Mouse (Mus musculus) heart, adult 18-20 months (tissue): ENCODE data around the gene Olfr1419. TPM values are rescaled to one million over a fixed set of nuclear protein-coding genes. Genes with fewer than 3 reads are reported as not detected.
"Not testable (repeated sequence)": the region's sequence is repeated elsewhere in the genome, so short reads cannot be mapped to it uniquely, and the experiment has no call there.

Experiments
- DNase-seq, 2 experiments: peaks; one replicate each; pipeline ENCODE4 v3.0.0; 2021 to 2022; ENCODE audit warnings: mixed read lengths in 1 of 2
- long read RNA-seq, 2 experiments: library from polyadenylated mRNA; stranded (forward); transcript quantifications; one replicate each; pipeline ENCODE4 v2.0.0; 2021
- total RNA-seq, 2 experiments: library from RNA; stranded (reverse); gene quantifications; 2 replicates each; pipeline ENCODE4 v1.2.3; 2021

The Olfr1419 gene
- not detected for total RNA-seq
- long read RNA-seq, experiment 1, result 0 reads
- long read RNA-seq, experiment 2, result 0 reads

DNA sequence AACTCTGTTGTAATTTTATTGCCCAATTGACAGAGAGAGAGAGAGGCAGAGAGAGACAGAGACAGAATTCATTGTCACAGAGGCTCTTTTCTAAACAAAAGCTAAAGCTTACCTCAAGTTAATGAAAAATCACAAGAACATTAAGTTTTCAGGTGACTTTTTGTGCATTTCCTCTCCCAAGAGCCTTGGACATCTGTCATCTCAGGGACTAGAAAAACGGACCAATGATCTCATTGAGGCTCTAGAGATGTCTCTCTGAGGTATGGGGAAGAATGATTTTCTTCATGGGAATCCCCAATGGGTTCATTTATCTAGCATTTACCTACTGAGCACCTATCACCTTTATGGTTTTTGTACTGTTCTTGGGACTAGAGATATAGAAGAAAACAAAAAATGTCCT lies at the start of gene Olfr1419:
Gene Olfr1419, minus strand, starts transcription at position 101 of the 400 bp plus-strand sequence.
- DNase-seq, result no peak

- DNase-seq, result not testable (repeated sequence)
Observed at GRCm38 (mm10) chr19:11922515-11922914, 47.6 kb upstream of the Olfr1419 start.

- no peak for DNase-seq
Observed at GRCm38 (mm10) chr19:11922068-11922467, 47.2 kb upstream of the Olfr1419 start.

GRCm38 (mm10) chr19:11915804-11916203 lies 40.9 kb upstream of the Olfr1419 start:
- peak; percentile 36 to 55 for DNase-seq

- peak; percentile 66 to 71 for DNase-seq
Observed at GRCm38 (mm10) chr19:11912533-11913121, 37.7 kb upstream of the Olfr1419 start.

DNA sequence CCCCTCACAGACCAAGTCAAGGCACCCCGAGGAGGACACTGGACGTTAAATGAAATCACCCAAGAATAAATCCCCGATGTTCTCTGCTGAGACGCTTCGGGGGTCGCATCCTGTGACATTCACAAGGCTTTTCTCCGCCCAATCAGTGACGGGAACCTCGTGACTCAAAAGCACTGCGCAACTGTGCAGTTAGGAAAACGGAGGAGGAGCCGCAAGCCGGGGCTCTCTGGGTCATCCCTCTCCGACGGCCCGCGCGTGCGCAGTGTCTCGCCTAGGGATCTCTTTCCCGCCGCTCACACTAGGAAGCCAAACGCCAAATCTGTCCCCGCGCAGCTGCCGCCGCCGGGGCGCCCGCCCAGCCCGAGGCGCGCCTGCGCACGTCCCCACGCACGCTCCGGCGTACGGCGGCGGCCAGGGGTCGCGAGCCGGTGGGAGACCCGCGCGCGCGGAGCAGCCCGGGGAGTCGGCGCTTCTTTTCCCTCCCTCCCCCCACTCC lies 37.2 kb upstream of the Olfr1419 start, which contains the start of gene Patl1:
Gene Patl1, plus strand, starts transcription at position 363 of the 496 bp plus-strand sequence.
- peak; percentile 97 to 99 for DNase-seq

- no peak for DNase-seq
Observed at GRCm38 (mm10) chr19:11911603-11912002, 36.7 kb upstream of the Olfr1419 start.

DNA sequence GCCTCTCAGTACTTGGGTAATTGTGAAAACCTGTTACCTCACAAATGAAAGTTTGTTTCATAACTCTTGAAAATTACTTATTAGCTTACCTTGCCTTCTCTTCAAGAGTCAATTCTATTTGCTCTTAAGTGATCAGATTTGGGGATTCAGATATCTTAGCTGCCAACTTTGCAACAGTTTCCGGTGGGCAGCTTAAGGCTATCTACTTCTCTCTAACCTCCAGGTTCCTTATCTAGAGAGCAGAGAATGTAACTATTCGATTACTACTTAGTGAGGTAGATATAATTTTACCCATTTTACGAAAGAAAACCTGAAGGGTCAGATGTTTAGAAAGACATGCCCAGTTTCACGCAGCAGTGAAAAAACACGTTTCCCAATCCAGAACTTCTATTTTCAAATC lies 36.1 kb upstream of the Olfr1419 start:
- DNase-seq, result no peak

GRCm38 (mm10) chr19:11886265-11886664 lies 11.4 kb upstream of the Olfr1419 start, which contains the start of gene Olfr1420:
Gene Olfr1420, plus strand, starts transcription at chr19:11886565.
- DNase-seq, result no peak

DNA sequence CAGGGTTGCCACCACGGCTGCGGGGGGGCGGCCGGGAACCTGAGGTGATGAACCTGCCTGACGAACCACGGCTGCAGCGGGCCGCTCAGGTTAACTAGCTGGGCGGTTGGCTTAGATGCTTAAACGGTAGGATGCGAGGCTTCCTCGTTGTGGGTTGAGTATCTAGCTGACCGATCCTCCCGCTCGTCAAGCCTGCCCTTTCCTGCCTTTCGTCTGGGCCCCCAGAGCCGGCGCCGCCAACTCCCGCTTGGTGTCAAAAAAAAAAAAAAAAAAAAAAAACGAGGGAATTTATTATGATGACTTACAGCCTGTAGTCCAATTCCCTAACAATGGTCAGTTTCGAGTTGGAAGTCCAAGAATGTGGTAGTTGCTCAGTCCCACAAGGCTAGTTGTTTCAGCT lies 3.5 kb upstream of the Olfr1419 start:
- DNase-seq, result not testable (repeated sequence)

- DNase-seq, result no peak
Observed at GRCm38 (mm10) chr19:11867837-11868236, 7.1 kb downstream of the Olfr1419 start.

- DNase-seq, result no peak
Observed at GRCm38 (mm10) chr19:11860966-11861365, 13.9 kb downstream of the Olfr1419 start, which contains the start of gene Olfr1418. Gene Olfr1418, minus strand, starts transcription at chr19:11861066.

DNA sequence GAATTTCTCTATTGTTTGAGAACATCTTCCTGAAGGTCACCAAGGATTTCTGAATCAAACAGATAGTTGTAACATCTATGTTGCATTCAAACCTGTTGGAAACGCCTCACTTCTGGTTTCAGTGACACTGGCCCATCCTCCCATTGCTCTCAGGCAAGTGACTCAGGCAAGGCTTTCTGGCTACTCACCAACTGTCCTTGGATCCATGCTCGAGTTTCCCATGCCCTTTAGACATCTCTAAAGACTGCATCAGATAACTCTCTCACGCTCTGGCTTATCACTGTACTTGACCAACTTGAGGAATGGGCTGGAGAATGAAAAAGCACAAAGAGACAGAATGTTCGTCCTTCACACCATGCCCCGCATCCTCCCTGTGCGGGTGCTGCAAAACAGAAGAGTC lies 18.4 kb downstream of the Olfr1419 start:
- DNase-seq, result no peak

GRCm38 (mm10) chr19:11854821-11855220 lies 20.1 kb downstream of the Olfr1419 start:
- DNase-seq, result no peak

- no peak for DNase-seq
Observed at GRCm38 (mm10) chr19:11852652-11853051, 22.3 kb downstream of the Olfr1419 start.

- no peak for DNase-seq
Observed at GRCm38 (mm10) chr19:11846333-11846732, 28.6 kb downstream of the Olfr1419 start.

GRCm38 (mm10) chr19:11839119-11839518 lies 35.8 kb downstream of the Olfr1419 start, which contains the start of gene Olfr1417:
Gene Olfr1417, minus strand, starts transcription at chr19:11839219.
- DNase-seq, result no peak

DNA sequence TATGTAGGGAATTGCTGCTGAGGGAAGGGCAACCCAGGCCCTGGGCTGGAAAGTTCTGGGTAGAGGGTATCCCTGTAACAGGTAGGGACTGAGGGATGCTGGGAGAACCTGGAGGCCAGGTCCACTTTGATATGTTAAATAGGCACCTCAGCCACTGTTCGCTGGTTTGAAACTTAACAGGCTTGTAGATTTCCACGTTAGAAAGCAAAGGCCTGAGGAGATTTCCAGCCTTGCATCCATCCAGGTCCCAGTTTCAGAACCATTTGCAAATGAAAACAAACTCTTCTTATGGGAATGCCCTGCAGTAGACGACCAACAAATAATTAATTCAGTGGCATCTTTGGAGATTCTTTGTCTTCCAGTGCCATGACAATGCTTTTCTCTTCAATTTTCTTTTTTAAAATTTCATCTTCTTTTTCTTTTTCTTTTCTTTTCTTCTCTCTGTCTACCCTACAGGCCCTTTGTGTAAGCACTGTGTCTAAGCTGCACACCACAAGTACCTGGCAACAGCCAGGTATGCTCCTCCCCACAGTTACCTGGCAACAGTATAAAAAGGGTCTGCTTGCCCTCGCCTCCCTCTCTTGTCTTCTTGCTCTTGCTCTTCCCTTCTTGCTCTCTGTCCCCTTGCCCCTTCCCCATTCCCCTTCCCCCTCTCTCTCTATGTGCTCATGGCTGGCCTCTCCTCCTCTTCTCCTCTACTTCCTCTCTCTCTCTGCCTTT lies 51.4 kb downstream of the Olfr1419 start:
- no peak for DNase-seq

- no peak for DNase-seq
Observed at GRCm38 (mm10) chr19:11820211-11820610, 54.7 kb downstream of the Olfr1419 start.

DNA sequence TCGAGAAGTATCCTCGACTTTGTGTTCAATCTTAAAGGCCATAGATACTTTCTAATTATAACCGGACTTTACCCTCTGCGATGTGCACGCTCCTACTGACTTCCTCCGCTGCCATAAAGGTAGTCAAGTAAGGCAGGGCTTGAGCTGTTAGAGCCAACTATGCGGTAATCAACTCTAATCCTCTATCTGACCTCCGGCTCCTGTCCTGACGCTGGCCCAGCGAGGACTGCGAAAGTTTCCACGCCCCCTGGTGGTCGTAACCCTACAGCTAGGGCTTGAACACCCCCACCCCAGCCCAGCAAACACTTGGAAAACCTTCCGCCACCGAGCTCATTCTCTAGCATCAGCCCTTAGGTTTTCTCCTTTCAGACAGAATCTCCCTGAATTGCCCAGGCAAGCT lies 55.1 kb downstream of the Olfr1419 start:
- DNase-seq, result peak; percentile 88 to 90

- DNase-seq, result peak in 1 of 2 experiments; percentile 43
Observed at GRCm38 (mm10) chr19:11819143-11819700, 55.7 kb downstream of the Olfr1419 start, which contains the start of gene Stx3. Gene Stx3, minus strand, starts transcription at chr19:11819403.
